Mouse (Mus musculus) left cerebral cortex, postnatal 36 days (tissue): ENCODE data around the gene Smagp. TPM values are rescaled to one million over a fixed set of nuclear protein-coding genes. Genes with fewer than 3 reads are reported as not detected.

ENCODE experiments used
- DNase-seq, 2 experiments: peaks; one replicate each; pipeline ENCODE4 v3.0.0; 2021 to 2022; ENCODE audit warnings: low spot score in 2 of 2, mixed read lengths in 1 of 2
- intact Hi-C: fragments of 180-260 bp; cut with DNase I; formaldehyde crosslinking; loops from one replicate; pipeline ENCODE4 v1.15.1; 2025
- total RNA-seq, 2 experiments: library from RNA; stranded (reverse); gene quantifications; 2 replicates each; pipeline ENCODE4 v1.2.3; 2021

The Smagp gene
- total RNA-seq, 2 experiments from 2014 or later = 1.8 to 1.9 TPM

GRCm38 (mm10) chr15:100666851-100667250, 30.1 kb upstream of the Smagp start:
- DNase-seq = no peak
- intact Hi-C loops = no loop called here

GRCm38 (mm10) chr15:100666219-100666696, 29.5 kb upstream of the Smagp start:
- intact Hi-C loops = no loop called here
- DNase-seq = no peak

GRCm38 (mm10) chr15:100665411-100666218, 28.9 kb upstream of the Smagp start:
- intact Hi-C loops = no loop called here
- no peak for DNase-seq

GRCm38 (mm10) chr15:100664813-100665274, 28.1 kb upstream of the Smagp start:
- intact Hi-C loops = no loop called here
- no peak for DNase-seq

DNA sequence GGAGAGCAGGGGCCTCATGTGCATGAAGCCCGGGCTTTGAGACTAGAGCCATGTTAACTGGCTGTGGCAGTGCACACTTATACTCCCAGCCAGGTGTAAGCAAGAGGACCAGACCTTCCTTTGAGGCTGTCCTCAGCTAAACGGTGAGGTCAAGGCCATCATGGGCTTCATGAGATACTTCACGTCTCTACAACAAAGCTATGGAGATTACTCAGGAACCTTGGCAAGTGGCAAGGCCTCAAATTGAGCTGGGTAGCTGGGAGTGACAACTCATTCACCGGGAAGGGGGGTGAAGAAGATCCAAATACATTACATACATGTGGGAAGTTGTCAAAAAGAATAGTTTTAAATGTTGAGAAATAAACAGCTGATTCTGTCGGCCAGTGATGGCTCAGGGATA, 24.1 kb upstream of the Smagp start:
- no peak for DNase-seq
- intact Hi-C loops = no loop called here

- intact Hi-C loops = no loop called here
- no peak for DNase-seq
Observed at GRCm38 (mm10) chr15:100660306-100660705, 23.6 kb upstream of the Smagp start.

DNA sequence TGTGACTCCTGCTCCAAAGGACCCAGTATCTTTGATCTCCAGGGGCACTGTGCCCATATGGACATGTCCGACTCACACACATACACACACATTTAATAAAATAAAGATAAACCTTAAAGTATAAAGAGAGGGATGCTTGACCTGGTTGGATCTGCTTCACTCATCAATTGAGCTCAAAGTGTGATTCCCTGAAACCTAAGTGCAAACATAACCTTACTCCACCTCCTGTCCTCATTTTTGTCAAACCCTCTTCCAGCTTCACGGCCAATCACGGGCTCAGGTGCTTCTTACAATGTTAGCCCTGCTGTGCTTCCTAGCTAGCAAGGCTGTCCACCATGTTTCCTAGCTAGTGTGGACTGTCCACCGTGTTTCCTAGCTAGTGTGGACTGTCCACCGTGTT, 18.5 kb upstream of the Smagp start:
- intact Hi-C loops = no loop called here
- no peak for DNase-seq

DNA sequence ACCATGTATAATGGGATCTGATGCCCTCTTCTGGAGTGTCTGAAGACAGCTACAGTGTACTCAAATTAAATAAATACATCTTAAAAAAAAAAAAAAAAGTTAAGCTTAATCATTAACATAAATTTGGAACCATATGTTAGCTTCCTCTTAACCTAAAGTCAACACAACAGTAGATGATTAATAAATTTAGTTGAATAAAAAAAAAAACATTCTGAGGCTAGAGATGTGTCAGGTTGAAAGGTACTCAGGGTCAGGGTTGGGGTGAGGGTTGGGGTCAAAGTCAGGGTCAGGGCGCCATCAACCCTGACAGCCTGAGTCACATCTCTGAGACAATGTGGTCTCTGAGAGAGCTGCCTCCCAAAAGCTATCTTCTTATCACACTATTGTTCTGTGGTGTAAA, 17.5 kb upstream of the Smagp start:
- no peak for DNase-seq
- intact Hi-C loops = no loop called here

- DNase-seq = no peak
- intact Hi-C loops = no loop called here
Observed at GRCm38 (mm10) chr15:100651610-100652009, 14.9 kb upstream of the Smagp start.

DNA sequence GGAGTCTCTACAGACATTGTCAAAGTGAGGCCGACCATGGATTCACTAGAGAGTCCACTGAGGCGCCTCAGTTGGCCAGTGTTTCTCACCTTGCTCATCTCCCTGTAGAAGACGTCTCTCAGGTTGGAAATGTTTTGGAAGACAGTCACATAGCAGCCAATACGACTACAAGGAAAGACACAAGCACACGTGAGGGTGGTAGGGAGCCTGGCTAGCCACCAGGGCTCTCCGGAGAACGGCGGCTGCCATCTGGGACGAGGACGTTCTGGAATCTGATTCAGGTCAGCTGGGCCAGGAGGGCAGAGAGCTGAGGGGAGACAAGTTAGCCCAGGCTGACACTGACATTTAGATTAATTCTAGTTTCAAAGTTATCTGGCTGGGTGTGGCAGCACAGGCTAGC, 13.4 kb upstream of the Smagp start:
- intact Hi-C loops = no loop called here
- no peak for DNase-seq

DNA sequence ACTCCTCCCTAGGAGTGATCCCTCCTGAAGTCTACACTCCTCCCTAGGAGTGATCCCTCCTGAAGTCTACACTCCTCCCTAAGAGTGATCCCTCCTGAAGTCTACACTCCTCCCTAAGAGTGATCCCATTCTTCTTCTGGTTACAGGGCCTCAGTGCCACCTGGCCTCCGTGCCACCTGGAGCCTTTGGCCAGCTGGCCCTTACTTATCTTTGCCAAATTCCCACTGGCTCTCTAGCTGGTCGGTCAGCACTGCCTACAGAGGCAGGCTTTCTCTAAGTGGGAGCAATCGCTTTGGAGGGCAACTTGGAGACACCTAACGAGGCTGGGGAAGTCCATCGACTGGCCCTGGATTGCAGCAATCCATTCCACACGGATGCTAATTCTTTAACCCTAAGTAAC, 9.4 kb upstream of the Smagp start:
- intact Hi-C loops = no loop called here
- DNase-seq = no peak

DNA sequence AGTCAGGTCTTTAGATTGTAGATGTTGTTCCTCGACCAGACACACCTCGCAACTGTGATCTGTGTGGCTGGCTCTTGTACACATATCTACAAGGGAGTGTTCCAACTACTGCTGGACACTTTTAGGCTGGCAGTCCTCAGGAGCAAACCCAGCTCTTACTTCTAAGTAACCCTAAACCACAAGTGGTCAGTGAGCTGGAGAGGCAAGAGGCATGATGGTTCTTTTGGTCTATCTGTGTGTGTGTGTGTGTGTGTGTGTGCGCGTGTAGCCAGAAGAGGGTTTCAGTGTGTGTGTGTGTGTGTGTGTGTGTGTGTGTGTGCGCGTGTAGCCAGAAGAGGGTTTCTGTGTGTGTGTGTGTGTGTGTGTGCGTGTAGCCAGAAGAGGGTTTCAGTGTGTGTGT, 5.7 kb upstream of the Smagp start:
- intact Hi-C loops = no loop called here
- DNase-seq = no peak

DNA sequence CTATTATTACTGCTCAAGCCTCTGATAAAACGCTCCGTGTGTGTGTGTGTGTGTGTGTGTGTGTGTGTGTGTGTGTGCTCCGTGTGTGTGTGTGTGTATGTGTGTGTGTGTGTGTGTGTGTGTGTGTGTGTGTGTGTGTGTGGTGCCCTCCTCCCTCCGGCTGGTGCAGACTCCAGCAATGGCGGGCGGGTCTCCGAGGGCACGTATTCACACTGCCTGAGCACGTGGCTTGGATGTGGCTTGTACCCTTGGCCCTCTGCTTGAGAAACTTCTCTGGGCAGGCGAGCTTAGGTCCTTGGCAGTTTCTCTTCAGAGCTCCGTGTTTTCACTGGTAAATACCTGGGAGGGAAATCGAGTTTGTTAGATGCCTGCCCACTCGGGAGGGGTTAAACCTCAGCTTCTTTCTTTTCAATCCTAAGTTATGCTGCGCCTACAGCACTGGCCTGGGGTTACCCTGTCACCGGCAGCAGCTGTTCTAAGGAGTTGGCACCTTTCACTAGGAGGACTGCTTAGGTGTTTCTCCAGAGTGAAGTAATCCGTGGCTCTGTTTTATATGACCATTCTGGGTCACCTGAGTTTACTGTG, 4.6 kb upstream of the Smagp start:
- intact Hi-C loops = no loop called here
- DNase-seq = no peak

GRCm38 (mm10) chr15:100639972-100640750, 3.4 kb upstream of the Smagp start:
- intact Hi-C loops = no loop called here
- no peak for DNase-seq

- intact Hi-C loops = no loop called here
- no peak for DNase-seq
Observed at GRCm38 (mm10) chr15:100637661-100638060, 921 bp upstream of the Smagp start.

GRCm38 (mm10) chr15:100635851-100636645, 692 bp downstream of the Smagp start:
- intact Hi-C loops = no loop called here

DNA sequence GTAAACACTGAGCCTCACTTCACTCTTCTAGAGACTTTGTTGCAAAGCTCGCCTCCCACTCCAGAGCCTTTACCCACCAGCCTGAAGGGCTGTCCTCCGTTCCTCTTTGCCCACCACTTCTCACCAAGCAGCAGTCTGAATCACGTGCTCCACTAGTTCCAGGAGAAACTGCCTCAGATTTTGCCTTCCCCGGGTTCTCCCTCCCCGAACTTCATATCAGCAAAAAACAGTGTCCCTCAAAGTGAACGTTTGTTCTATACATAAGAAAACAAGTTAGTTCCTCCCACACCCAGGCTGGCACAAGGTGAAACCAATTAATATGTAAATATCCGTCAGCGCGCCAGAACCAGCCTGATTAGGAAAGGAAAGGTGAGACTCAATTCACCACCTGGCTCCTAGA, 1.5 kb downstream of the Smagp start:
- DNase-seq = no peak
- intact Hi-C loops = no loop called here

More at GRCm38 (mm10) chr15:100635851-100636645, 692 bp downstream of the Smagp start:
- DNase-seq = no peak

DNA sequence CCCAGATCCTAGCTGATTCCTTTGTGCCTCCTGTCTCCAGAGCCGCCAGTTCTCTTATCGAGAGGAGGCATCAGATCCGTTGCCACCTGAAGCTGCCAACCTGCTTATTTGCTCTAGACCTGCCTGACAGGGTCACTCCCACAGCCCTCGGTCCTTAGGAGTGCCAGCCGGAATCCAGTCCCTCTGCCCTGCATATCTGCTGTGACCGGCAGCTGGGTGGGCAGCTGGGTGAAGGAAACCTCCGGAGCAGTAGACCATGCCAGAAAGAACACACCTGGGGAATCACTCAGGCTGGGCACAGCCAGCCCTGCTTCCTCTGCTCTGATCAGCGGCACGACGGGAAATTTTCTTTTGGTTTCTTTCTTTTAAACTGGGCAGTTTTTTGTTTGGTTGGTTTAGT, 3.4 kb downstream of the Smagp start:
- no peak for DNase-seq
- intact Hi-C loops = no loop called here

DNA sequence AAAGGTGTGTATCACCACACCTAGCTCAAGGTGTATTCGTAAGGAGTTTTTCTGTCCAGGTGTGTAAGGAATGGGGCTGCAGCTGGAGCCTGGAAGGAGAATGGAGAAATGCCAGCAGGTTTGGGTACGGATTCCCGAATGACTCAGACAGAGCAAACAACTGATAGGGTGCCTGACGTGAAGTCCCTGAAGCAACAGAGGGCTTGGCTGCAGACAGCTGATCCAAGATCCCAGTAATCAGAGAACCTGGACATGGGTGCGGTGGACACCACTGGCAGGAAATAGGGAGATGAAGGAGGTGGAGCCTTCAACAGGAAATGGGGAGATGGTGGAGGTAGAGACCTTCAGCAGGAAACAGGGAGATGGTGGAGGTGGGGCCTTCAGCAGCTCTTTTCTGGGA, 4.4 kb downstream of the Smagp start:
- intact Hi-C loops = no loop called here

More for the DNA sequence above, 4.4 kb downstream of the Smagp start:
- DNase-seq = no peak
